Mouse (Mus musculus) thymus, postnatal 36 days (tissue): Measurements from ENCODE around the gene Slc35e3.
A peak's percentile ranks its signal among the peaks of the same experiment; 100 is the strongest.
"Not testable (repeated sequence)": the region's sequence is repeated elsewhere in the genome, so short reads cannot be mapped to it uniquely, and the experiment has no call there.

Source experiments
- DNase-seq, 2 experiments: peaks; one replicate each; pipeline ENCODE4 v3.0.0; 2022; ENCODE audit warnings: mixed read lengths in 2 of 2

The Slc35e3 gene

DNA sequence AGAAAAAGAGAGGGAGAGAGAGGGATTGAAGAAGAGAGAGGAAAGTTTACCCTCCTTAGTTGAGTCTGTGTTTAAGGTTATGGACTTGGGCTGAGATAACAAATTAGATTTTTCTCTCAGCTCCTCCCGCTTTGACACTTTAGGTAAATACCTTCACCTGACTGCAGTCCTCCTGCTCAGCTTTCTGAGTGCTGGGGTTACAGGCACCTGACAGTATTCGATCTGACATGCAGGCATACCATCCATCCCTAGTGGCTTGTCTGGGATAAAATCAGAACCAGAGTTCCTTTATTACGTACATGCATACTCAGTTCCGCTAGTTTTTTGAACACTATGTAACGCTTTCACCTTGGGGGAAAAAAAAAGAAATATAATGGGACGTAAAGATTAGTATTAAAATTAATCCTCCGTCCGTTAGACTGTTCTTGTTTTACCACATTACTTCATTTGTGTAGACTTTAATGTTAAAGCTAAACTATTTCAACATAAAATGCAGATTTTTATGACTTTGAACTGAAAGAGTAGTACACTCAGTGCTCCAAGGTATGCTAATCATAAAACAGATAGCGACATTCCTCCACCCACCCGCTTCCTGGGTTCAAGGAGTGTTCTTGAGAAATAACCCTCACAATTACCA lies 3.0 kb upstream of the Slc35e3 start:
- DNase-seq = no peak

DNA sequence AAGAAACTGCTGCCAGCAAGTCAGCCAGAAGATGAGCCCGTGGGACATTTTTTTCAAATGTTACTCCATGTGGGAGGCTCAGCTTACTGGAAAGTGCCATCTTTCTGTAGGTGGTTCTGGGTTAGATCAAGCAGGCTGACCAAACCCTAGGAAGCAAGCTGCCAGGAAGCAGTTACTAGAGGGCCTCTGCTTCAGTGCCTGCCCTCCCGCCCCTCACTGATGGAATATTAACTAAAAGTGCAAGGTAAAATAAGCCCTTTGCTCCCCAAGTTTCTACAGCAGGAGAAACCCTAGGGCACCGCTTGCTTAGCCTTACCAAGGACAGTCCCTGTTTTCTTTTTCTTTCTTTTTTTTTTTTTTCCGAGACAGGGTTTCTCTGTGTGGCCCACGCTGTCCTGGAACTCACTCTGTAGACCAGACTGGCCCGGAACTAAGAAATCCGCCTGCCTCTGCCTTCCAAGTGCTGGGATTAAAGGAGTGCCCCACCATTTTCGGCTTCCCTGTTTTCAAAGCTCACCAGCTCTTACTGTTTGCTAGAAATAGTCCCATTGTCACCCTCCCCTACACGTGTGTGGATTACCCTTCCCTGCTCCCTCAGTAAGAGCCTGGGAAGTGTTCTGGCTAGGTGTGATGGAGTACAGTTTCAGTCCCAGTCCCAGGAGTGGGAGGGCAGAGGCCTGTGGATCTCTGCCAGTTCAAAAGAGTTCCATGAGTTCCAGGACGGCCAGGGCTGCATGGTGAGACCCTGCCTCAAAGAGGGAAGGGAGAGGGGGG lies 2.3 kb upstream of the Slc35e3 start:
- DNase-seq = no peak

GRCm38 (mm10) chr10:117747711-117748110 lies 1.5 kb upstream of the Slc35e3 start:
- peak in 1 of 2 experiments; percentile 24 for DNase-seq

DNA sequence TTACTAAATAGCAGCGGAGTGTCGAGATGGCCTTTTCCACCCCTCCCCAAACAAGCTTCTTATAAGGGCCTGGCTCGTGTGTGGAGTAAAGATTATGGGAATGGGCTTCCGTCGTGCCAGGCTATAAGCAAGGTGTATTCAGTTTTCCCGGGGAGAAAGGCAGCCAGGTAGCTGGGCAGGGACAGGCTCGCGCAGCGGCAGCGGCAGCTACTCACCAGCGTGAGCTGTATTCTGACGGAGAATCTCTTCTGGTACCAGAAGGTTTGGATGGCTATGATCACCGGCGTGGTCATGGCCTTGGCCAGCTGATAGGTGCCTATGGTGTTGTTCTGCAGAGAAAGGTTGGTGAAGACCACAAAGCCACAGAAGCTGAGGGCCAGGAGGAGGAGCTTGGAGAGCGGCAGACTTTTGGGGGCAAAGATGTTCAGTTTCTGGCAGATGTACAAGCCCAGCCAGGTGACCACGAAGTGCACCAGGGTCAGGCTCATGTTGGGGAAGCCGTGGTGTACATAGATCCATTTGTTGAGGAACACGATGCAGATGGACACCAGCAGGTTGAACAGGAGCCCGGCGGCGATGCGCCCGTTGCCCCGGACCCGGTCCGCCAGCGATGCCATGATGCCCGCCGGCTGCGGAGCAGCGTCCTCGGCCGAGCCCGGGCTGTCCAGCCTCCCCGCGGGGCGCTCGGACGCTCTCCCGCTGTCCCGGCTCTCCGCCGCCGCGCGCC lies 432 bp downstream of the Slc35e3 start:
- DNase-seq = peak; percentile 24

DNA sequence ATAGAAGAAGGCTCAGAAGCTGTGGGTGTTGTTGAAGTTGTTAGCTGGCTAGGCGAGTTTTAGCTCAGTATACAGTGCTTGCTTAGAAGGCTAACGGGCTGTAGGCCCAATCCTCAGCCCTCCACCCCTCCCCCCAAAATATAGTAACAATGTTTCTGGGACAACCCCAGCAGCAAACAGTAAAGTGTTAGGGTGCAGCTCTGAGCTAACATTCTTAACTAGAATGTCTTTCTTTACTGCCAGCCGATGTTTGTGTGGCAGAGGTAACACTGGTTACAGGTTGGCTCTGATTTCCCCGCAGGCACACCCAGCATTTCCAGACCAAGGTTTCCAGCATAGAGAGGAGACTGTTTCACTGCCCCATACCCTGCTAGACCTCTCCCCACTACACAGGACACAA lies 2.2 kb downstream of the Slc35e3 start:
- no peak for DNase-seq

DNA sequence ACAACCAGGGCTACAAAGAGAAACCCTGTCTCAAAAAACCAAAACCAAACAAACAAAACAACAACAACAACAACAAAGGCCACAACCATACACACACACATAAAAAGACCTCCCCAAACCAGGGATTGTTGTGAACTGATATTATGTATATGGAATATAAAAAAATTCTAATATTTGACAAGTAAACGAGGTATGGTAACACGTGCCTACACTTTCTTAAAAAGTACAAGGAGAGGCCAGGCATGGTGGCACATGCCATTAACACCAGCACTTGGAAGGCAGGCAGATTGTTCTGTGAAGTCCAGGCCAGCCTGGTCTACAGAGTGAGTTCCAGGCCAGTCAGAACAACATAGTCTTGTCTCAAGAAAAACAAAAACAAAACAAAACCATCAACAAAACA lies 3.0 kb downstream of the Slc35e3 start:
- no peak for DNase-seq

GRCm38 (mm10) chr10:117742618-117743017 lies 3.5 kb downstream of the Slc35e3 start:
- DNase-seq = no peak

DNA sequence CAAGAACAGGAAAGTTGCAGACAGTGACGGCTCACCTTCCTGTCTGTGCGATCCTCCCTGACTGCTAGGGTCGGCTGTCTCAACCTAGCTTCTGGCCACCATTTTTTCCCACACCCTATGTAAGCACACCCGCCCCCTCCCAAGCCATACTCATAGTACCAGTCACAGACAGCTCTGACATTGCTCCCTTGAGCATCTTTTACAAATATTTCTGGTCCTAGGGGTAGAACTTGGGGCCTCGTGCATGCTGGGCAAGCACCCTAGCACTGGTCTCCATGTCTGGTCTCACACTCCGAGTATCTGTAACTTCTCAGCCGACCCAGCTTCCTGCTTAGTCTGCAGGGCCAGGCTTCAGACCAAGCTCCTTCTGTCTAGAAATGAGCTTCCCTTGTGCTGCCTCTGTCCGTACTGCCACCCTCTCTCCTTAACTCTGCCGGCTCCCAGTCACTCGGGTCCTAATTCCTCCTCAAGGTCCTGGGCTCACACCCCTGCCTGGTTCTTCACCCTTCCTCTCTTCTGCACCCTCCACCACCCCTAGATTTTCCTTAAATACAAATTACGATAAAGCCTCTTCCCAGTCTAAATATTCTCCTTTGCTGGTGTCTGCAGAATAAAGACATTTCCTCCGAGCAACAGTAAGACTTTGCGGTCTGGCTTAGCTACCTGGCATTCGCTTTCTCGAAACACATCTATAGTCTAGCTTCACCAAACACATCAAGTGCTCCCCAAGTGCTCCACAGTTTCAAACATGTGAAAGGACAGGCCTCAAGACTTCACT lies 4.3 kb downstream of the Slc35e3 start:
- DNase-seq = no peak

GRCm38 (mm10) chr10:117740921-117741320 lies 5.2 kb downstream of the Slc35e3 start:
- DNase-seq = no peak

DNA sequence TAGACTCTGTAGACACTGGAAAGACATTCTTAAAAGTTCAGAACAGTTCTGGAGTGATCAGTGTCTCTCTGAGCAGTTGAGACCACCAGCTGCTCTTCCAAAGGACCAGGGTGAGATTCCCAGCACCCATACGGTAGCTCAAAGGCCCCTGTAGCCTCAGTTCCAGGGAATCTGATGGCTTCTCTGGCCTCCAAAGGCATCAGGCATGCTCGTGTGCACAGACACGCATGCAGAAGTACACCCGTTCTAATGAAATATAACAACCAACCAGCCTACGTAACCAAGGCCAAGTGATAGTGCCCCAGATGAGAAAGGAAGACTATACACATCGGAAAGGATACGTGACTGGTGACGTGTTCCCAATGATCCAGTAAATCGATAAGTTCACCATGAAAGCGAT lies 6.0 kb downstream of the Slc35e3 start:
- no peak for DNase-seq

DNA sequence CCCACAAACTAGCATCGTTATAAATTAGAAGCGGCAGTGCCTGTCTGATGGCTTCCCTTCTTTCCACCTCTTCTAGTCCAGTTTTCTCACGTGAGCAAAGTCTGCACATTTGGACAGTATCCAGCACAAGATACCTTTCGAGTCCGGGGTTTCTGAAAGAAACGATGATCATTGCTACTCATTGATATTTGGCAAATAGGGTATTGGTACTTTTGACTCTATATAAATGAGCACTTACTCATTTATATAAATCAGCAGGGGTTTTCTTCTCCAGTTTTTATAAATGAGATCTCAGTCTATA lies 6.6 kb downstream of the Slc35e3 start:
- no peak for DNase-seq

DNA sequence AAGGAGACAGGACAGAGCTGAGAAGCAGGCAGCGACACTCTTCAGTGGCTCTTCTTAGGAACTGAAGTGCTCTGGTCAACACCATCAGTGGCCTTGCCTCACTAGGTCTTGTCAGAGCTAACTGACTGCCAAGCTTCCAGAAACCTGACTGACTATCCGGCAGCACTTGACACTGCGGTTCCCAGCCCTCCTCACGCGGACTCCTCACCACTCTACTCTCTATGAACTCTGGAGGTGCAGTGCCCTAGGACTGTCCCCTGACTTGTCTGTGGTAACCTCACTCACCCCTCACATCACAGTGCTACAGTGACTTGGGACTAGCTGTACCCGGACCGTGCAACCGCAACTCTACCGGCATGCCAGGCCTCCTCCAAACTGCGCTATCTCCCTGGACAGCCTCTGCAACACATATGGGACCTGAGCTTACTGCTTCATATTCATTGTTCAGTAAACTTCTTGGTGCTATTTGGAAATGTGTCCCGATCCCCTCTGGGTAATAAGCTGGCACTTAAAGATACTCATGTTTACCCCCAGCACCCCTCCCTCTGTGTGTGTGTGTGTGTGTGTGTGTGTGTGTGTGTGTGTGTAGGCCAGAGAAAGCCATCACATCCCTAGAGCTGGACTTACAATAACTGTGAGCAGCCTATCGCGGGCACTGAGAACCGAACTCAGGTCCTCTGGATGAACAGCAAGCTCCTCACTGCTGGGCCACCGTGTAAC lies 7.1 kb downstream of the Slc35e3 start:
- no peak for DNase-seq

DNA sequence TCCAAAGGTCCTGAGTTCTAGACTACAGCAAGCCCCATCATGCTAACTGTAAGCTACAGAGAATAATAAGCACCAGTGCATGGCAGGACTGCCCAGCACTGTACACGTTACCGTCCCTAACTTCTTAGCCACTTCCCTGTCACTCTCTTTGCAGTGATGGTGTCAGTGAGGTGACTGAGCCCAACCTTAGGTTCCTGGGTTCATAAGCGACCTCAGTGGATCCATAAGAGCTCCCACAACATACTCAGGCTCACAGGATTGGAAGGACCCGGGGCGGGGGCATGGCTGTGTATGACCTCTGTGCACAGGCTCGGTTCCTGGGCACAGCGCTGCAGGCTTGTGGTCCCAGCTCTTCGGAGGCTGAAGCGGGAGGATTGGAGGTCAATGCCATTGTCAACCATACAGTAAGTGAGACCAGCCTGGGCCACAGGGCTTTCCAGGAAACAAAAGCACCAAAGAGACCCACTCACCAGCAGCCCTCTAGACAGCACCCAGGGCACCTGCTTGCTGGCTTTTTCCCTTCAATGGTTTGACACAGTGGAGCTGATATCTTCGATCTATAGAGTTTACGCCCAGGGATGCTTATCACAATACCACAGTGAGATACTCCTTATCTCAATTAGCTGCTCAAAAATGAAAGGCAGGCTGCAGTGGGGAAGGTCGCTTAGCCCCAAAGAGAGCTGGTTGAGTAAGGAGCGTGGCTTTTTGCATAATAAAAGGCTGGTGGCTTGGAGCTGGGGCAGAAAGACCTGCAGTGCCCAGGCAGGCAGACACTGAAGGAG lies 7.8 kb downstream of the Slc35e3 start:
- DNase-seq = no peak

GRCm38 (mm10) chr10:117737498-117737897 lies 8.7 kb downstream of the Slc35e3 start:
- not testable (repeated sequence) for DNase-seq

DNA sequence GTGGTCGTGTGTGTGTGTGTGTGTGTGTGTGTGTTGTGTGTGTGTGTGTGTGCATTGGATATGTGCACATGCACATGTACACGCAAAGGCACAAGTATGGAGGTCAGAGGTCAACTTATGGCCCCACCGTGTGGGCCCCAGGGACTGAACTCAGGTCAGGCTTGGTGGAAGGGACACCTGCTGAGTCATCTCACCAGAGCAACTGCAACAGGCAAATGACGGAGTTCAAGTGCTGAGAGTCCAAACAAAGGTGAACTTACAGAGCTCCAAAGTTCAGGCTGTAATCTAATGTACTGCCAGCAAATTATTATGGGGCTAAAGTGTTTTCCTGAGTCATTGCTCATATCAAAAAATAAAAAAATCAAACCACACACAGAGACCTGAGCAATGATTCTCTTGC lies 9.1 kb downstream of the Slc35e3 start:
- no peak for DNase-seq

GRCm38 (mm10) chr10:117736573-117736972 lies 9.6 kb downstream of the Slc35e3 start:
- DNase-seq = no peak

- DNase-seq = not testable (repeated sequence)
These were observed 10.8 kb downstream of the Slc35e3 start for GRCm38 (mm10) chr10:117735396-117735795.

DNA sequence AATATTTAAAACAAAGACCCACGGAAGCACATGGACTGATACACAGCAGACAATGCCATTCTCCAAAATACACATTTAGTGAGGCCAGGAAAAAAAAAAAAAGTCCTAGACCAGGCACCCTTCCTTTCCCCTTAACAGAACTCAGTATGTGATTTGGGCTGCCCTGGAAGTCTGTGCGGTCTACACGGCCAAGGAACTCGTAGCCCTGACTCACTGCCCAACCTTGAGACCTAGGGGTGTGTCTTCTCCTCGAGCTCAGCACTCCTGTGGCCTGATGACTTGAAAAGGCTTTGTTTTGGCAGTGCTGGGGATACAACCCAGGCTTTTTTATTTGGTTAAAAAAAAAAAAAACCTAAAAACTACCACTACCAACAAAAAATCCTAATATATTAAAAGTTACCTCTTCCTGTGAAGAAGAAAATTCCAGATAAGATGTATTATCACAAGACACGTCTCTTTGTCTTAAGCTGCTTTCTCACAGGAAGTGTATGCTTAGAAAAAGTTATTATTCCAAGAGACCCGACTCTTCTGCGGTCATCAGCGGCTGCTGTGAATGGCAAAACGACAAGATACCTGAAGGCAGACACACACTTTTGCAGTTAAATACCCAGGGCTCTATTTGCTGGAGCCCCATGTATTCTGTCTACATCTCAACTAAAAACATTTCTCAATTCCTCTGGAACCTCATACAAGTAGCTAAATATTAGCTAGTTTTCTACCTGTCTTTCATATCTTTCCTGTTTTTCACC lies 11.9 kb downstream of the Slc35e3 start:
- DNase-seq = not testable (repeated sequence)

DNA sequence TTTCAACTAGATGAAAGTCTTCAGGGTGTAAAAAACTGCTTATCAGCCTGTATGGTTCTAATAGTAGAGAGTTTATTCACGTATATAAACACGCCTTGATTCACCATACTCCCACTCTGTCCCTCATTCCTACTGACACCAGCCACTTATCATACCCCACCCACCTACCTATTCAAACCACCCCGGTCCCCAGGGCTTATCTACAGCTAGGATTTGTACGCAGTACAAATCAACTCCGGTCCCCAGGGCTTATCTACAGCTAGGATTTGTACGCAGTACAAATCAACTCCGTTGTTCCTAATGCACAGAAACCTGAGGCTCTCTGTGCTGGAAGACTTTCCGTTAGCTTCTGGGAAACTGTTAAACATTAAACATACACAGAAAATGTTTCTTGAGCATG lies 12.5 kb downstream of the Slc35e3 start:
- DNase-seq = not testable (repeated sequence)

DNA sequence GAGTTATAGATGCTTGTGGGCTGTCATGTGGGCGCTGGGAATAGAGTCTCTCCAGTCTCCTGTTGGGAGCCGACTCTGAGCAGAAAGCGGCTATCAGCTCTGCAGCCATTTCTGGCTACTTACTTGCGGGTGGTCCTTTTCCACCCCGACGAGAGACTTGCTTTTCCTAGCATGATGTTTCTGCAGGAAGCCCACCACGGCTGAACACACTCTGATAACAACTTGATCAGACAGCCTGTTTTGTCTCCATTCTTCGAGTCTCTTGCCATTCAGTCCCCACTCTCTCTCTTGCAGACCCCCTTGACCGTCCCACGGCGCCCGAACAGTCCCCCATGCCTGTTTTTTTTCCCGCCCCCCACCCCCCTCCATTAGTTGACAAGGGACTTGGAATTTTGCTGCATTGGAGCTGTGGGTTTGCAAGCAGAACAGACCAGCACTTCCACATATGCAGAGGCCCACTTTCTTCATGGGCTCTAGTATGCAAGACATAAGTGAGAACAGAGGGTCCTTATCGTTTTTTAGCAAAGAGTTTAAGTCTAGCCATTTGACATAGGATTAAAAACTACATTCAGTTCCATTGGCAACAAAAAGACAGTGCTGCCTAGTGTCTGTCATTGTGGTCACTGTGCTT lies 13.1 kb downstream of the Slc35e3 start:
- no peak for DNase-seq
